Mouse (Mus musculus) v-Abl transformed pro-B cells (cell line): ENCODE results near the gene Kansl1l.

Experiments
- in situ Hi-C, 2 experiments: fragments of 400-800 bp; cut with MboI; formaldehyde crosslinking; loops; one replicate each; pipeline ENCODE4 v1.15.1; 2025; ENCODE audit not compliant: unreplicated experiment in 2 of 2

Gene Kansl1l

DNA sequence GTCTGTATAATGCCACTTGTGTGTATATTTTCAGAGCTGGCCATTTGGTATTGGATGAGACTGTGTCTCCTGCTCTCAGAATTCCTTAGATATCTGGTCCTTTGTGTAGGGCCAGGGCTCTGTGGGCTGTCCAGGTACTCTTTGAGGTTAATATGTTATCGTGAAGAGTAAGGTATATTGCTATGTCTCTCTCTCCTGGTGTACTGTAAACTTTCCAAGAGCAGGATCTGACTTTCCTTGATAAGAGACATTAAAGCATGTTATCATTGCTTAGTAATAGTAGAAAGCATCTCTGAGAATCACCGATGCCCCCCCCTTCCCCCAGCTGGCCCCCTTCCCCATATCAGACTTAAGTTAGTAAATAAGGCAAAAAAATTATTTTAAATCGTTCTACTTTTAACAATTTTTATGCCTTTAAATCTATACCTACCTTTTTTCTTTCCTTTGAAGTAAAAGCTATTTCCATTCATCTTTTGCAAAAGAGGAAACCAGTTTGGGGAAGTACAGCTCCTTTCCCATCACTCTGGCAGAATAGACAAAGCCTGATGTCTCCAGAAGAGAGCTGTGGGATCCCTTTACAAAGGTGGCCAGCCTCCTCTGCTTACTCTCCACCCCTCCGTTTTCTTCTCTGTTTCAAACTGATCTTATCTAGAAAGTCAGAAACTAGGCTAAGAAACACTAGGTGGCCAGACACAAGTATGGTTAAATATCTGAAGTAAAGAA is 114.6 kb downstream of the Kansl1l start:
- in situ Hi-C loops: loop anchor here (10.0 to 25.0 kb wide), 2 partner anchors 1515 to 1518 kb away; partner anchors contain the start of genes Idh1 (in 2 of the 2) and Pikfyve (in 2 of the 2)

DNA sequence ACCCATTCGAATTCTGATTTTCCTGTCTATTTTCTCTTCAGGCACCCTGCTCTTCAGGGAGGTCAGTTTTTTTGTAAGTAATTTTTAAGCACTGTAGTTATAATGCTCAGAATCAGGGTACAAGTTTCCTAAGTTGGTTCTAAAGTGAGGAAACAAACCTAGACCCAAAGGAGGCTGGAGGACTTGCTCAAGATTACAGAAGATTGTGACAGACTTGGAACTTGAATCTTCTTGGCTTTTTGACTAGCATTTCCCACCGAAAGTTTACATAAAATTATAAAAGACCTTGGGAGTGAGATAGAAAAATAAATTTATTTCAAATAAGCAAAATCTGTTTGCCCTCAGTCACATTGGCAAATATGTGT is 115.8 kb downstream of the Kansl1l start:
- in situ Hi-C loops: loop anchor here (10.0 to 25.0 kb wide), 2 partner anchors 1514 to 1517 kb away; partner anchors contain the start of genes Idh1 (in 2 of the 2) and Pikfyve (in 2 of the 2)

DNA sequence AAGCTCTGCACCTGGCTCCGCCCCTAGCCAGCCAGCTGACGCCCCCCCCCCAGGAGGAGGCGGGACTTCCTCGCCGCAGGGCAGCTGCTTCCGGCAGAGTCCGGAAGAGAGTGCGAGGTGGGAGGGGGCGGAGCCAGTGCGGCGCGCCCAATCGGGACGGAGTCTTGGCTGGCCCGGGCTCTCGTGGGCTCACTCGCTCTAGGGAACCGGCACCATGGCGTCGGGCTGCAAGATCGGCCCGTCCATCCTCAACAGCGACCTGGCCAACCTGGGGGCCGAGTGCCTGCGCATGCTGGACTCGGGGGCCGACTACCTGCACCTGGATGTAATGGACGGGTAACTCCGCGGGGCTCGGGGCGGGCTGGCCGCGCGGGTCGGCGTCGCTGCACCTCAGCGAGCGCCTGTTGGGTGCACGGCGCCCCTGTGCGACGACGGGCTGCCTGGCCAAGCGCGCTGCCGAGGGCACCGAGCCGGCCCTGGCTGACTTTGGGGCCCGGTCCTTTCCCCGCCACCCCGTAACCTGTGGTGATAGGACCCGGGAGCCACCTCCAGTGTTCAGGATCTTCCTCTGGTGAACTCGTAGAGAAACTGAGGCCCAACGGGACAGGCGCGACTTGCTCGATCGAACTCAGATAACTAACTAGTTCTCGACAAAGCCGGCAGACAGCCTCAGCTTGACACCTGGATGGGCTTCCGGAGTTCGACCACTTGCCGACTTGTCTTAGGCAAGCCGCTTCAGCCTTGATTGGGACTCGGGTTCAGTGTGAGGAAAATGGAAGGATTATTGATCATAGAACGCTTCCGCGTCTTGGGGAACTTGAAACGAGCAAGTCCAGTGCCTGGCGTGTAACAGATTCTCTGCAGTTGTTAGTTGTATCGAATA is 116.4 kb downstream of the Kansl1l start, which contains the start of gene Rpe:
Gene Rpe, plus strand, starts transcription at position 139 of the 883 bp plus-strand sequence.
- in situ Hi-C loops: loop anchor here (10.0 to 25.0 kb wide), 2 partner anchors 1514 to 1516 kb away; partner anchors contain the start of genes Idh1 (in 2 of the 2) and Pikfyve (in 2 of the 2)

DNA sequence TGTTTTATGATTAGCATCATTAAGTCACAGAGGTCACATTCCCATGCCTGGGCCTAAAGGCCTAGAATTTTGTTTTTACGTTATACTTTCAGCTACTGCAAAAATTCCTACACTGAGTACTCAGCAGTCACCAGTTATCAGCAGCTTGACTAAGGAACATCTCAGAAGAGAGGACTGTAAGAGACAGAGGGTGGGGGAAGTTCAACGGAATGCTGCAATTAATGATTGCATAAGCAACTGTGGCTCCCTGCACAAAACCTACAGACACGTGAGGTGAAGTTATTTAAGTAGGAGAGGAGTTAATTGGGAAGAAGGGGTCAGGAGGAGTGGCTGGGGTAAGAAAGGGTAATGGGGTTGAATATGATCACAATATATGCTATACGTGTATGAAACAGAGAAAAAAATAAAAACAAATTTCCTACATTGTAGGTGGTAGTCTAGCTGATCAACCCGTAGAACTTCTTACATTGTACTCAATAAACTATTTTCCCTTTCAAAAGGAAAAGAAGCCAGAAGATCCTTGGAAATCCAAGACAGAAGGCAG is 117.1 kb downstream of the Kansl1l start:
- in situ Hi-C loops: loop anchor here (10.0 to 25.0 kb wide), 2 partner anchors 1513 to 1515 kb away; partner anchors contain the start of genes Idh1 (in 2 of the 2) and Pikfyve (in 2 of the 2)

DNA sequence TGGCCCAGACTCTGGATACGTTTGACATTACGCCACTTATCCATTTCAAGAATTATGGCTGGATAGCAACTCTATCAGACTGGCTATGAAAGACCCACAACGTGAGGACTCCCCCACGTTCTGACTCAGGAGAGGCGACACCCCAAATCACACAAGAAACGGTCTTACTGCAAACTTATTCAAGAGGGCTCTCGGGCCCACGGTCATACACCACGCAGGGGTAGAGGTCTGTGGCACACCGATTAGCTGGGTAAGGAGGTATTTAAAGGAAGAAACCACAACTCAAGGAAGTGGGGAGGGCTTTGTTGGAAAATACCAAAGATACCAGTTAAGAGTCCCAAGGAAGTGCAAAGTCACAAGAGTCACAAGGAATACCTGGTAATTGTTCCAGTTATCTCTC is 117.7 kb downstream of the Kansl1l start:
- in situ Hi-C loops: loop anchor here (10.0 to 25.0 kb wide), 3 partner anchors 313 to 1515 kb away; partner anchors contain the start of genes Idh1 (in 2 of the 2) and Pikfyve (in 2 of the 2)

DNA sequence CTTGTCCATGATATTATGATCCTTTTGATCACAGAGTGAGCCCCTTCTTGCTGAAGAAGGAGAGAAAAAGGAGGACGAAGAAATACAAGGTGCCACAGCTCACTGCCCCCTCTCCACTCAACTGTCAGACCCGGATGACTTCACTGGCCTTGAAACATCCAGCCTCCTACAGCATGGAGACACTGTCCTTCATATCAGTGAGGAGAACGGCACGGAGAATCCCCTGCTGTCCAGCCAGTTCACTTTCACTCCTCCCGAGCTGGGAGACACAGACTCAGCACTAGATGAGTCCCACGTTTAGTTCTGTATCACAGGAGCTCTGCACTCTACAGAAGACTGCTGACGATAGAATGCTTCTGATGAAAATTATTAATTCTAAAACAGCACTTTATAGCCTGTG is 122.1 kb downstream of the Kansl1l start:
- in situ Hi-C loops: loop anchor here in 1 of 2 experiments (25.0 kb wide), 1 partner anchor 317 kb away; no protein-coding TSS in a partner anchor

DNA sequence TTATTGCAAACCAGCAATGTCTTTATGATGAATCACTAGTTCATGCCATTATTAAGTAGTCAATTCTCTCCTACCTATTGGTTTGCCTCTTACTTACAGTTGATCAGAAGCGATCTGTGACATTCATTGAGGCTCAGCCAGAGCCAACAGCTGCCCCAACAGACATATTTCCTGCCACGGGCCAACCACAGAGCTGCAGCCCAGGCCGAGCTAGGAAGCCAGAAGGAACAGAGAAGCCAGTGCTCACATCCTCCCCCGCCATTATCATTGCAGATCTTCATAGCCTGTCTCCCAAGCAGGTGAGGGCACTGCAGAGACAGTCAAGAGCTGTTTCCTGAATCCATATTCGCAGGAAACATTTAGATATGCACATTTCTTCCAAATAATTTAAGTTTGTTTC is 123.1 kb downstream of the Kansl1l start:
- in situ Hi-C loops: loop anchor here in 1 of 2 experiments (25.0 kb wide), 1 partner anchor 318 kb away; no protein-coding TSS in a partner anchor

DNA sequence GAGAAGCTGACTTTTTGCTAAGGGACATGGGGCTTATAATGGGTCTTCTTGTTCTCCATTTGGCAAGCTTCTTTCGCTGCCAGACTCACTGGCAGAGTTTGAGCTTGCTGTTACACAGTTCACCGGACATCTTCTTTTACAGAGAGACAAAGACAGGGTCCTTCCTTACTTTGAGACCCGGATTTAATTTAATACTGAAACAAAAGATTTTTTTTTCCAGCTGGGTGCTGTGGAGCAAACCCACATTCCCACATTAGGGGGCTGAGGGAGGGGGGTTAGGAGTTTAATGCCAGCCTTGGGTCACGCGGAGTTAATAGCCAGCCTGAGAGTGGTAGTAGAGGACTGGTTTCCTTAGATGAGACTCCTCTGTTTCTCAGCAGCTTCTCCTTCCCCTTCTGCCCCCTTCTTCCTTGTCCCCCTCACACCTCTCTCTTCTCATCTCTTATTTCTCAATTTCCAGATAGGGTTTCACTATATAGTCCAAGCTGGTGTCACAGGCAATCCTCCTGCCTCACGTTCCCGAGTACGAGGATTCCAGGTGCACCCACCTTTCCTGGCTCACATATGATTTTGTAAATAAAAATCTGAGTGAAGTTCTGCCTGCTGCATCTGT is 124.5 kb downstream of the Kansl1l start:
- in situ Hi-C loops: loop anchor here in 1 of 2 experiments (25.0 kb wide), 1 partner anchor 319 kb away; no protein-coding TSS in a partner anchor

DNA sequence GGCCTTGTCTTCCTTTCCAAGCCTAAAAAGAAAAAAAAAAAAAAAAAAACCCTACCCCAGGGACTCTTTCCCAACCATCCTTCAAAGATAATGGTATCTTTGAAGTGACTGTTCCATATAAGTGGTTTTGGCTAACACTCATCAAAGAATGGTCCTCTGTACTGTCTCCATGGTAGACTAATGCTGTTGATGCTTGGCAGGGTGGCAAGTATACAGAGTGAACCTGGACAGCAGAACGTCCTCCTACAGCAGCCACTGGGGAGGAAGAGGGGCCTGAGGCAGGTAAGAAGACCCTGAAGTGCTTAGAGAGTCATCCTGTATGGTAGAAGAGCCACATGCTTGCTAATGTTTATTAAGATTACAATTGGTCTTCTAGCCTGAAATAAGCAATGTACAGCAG is 125.1 kb downstream of the Kansl1l start:
- in situ Hi-C loops: loop anchor here in 1 of 2 experiments (25.0 kb wide), 1 partner anchor 320 kb away; no protein-coding TSS in a partner anchor

DNA sequence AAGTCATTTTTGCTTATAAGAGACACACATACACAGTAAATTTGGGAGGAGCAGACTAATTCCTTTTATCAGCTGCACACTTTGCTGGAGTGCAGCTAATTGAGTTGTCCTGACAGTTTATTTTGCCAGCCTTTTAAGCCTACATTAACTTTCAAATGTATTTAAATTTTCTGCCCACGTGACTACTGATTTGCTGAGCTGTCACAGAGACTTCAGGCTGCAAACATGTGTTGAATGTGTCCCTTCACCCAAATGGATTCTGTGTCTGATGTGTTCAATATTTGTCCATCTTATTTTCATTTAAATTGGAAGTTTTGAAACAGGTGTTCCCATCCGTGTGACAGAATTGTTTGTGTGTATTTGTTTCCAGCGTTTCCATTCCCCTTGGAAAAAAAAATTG is 125.6 kb downstream of the Kansl1l start:
- in situ Hi-C loops: loop anchor here in 1 of 2 experiments (25.0 kb wide), 1 partner anchor 321 kb away; no protein-coding TSS in a partner anchor

DNA sequence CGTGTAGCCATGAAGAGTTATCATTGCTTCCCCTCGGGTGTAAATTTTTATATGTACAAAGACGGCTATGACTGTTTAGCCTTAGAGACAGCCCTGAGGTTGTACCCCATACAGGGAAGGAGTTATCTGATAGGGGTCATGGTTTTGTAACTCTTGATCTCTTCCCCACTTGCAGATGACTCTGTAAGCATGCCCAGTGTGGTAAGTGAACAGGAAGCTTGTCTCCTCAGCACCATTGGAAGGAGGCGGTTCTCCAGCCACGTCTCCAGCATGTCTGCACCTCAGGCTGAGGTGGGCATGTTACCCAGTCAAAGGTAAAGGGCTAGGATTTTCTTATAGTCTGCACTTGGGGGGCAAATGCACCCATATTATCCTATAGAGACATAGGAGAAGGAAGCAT is 134.4 kb downstream of the Kansl1l start:
- in situ Hi-C loops: loop anchor here in 1 of 2 experiments (25.0 kb wide), 1 partner anchor 329 kb away; no protein-coding TSS in a partner anchor

DNA sequence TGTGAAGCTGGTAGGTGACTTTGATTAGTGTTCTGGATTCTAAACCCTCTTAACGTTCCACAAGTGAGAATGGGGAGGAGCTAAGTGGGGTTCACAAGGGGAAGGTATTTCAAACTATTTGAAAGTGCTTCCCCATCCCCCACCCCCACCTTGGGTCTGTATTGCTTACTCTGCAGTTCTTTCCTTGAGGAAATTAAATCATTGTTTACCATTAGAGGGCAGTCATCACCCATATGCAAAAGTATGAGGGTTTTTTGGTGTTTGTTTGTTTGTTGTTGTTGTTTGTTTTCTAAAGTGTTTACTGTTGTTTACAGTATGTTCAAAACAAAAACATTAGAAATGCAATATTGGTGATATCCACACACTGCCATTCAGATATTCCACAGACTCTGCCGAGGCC is 138.7 kb downstream of the Kansl1l start:
- in situ Hi-C loops: loop anchor here in 1 of 2 experiments (25.0 kb wide), 1 partner anchor 334 kb away; no protein-coding TSS in a partner anchor

DNA sequence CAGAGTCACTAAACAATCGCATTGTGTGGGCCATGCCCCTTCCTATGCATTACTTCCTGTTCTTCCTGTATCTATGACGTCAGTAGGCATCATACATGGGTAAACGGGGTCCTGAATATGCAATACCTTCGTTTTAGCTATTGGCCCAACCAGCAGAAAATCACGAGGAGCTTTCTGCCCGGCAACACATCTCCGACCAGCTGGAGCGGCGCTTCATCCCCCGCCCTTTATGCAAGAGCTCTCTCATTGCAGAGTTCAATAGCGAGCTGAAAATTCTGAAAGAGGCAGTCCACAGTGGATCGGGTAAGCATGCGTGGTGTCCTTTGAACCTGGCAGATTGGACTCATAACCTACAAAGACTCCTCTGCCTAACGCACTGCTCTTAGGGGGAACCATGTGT is 139.4 kb downstream of the Kansl1l start:
- in situ Hi-C loops: loop anchor here in 1 of 2 experiments (25.0 kb wide), 1 partner anchor 334 kb away; no protein-coding TSS in a partner anchor

DNA sequence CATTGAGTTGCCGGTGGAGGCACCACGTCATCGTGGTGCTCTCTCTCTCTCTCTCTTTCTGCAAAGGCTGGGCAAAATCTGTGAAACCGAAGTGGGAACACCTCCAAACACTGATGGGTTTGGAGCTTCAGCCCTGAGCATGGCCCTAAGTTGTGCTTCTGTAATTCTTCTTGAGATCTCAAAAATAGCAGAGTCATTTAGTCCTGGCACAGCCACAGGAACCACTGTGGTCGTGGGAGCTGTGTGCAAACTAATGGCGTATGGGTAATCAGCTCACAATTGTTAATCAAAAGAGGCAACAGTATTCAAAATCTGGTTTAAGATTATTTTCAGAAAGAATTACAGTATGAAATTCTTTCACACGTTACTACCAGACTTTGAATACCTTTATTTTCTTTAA is 144.6 kb downstream of the Kansl1l start:
- in situ Hi-C loops: loop anchor here in 1 of 2 experiments (25.0 kb wide), 1 partner anchor 1361 kb away; no protein-coding TSS in a partner anchor

DNA sequence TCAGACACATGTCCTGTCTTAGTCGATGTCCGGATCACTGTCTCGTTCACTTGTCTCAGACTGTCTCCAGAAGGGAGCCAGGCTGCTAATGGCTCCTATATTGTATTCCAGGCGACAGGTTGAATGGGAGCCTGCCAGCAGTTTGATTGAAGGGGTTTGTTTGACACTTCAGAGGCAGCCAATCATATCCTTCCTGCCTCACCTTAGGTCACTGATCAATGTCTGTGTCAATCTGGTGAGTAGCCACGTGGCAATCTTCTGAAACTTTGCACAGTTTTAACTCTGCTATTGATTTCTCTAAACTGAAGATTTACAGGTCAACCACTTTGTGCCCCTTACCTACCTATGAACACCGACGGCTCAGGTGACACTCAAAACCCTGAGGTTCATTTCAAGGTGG is 145.9 kb downstream of the Kansl1l start:
- in situ Hi-C loops: loop anchor here in 1 of 2 experiments (25.0 kb wide), 1 partner anchor 1359 kb away; no protein-coding TSS in a partner anchor
